Mouse (Mus musculus) gastrocnemius, postnatal 4 days (tissue): ENCODE measurements around the gene Srebf2. TPM values are rescaled to one million over a fixed set of nuclear protein-coding genes. Genes with fewer than 3 reads are reported as not detected.
A peak's percentile ranks its signal among the peaks of the same experiment; 100 is the strongest.

ENCODE experiments used
- DNase-seq, 2 experiments: peaks; one replicate each; pipeline ENCODE4 v3.0.0; 2021 to 2022; ENCODE audit warnings: low spot score in 2 of 2, mixed read lengths in 2 of 2
- total RNA-seq, 2 experiments: library from RNA; stranded (reverse); gene quantifications; 2 replicates each; pipeline ENCODE4 v1.2.3; 2021

The Srebf2 gene
- total RNA-seq, 2 experiments from 2014 or later, result 77.9 to 96.4 TPM

DNA sequence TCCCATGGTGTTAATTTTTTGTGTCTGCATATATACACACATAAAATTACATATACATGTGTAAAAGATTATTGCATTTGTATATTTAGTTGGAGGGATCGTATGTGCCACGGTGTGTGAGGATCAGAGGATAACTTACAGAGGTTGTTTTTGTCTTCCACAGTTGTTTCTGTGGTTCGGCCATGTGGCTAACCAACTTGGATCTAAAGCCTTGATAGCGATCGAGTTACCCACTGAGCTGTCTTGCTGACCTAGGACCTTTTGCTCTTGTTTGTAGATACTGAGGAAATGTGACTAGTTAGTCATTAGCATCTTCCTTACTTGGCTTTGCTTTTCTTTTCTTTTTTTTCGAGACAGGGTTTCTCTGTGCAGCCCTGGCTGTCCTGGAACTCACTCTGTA is 9.3 kb downstream of the Srebf2 start:
- DNase-seq, result no peak

DNA sequence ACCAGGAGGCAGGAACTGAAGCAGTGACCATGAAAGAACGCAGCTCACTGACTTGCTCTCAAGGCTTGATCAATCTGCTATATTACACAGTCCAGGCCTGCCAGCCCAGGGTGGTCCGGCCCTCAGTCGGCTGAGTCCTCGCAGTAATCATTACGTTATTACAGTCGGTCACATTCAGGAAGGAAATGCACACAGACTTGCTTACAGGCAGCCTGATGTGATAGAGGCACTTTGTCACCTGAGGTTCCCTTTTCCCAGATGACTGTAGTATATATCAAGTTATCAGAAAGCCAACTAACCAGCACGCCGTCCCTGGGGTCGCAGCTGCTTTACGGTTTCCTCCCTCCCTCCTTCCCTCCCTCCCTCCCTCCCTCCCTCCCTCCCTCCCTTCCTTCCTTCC is 9.9 kb downstream of the Srebf2 start:
- DNase-seq, result no peak

DNA sequence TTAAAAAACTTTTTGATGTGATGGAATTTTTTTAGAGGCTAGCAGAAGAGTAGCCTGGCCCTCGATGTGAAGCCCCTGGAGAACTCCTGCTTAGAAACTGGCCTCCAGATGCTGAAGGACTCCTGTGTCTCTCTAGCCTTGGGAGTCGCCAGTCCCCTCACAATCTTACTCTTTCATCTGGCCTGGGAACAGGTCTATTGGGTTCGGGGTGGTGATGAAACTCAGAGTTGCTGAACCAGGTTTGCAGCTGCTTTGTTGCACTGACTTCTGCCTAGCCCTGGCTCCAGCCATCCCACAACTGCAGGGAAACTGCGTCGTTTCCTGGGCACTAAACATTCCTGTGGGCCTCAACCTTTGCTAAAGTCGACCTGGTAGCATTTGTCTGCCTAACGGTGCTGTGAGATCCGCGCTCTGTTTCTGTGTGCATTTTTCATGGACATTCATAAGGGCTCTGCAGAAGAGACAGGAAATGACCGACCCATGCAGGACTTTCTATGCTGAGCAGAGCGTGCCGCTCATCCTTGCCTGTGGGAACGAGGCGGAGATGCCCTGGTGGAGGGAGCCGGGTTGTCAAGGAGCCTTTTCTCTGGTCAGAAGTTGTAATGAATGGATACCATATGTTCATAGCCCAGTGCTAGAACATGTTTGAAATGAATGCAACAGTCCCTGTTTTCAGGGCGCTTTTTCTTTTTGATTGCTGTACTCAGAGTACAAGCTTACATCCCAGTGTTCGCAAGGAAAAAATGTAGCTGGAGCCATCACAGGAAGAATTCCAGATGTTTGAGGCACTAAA is 11.5 kb downstream of the Srebf2 start:
- DNase-seq, result no peak

DNA sequence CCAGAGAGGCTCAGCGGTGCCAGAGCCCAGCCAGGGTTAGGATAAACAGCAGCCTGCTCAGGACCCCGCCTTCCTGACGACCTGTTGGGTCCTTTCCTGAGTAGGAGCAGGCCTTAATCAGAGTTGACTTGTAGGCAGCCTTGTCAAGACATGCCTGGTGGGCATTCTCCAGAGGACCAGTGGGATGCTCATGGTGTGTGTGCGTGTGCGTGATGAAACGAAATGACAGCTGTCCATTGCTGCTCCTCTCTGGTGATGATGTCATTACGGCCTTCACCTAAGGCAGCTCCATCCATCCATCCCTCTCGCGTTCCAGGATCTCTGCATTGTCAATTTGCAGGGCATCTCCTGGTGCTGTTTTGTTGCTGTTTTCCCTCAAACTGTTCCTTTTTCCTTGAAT is 12.5 kb downstream of the Srebf2 start:
- DNase-seq, result no peak

DNA sequence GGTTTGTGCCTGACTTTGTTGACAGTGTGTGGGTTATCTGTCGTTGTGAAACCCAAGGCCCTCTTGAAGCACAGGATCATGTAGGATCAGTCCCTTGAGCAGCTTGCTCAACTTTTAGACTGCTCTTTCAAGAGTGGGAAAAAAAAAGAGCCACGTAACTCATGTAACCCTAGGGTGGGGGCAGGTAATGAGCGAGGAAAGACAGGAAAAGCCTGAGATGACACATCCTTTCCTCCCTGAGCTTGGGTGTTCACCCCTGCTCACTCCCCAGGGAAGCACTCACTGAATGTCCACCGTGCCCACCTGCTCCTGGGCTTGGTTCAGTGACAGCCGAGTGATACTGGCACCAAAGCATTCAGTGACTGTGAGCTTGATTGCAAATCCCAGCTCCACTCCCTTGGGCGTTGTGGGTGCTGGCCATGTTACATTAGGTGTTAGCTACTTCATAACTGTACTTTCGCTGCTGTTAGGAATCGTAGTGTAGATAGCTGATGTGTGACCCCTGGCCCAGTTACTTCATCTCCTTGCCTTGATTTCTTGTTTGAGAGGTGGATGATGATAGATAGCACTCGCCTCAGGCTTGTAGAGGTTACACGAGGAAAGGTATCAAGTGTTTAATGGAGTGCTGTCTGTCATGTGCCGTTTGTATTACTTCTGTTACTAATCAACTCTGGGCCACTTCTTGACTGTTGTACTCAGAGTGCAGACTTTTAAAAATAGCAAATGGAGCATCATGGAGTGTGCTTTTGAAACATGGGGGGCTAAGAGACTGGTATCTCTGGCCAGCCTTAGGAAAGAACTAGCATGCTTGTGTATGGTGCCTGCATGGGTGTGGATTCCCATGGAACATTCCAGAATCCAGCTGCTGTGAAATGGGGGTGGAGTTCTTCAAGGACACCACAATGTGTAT is 14.0 kb downstream of the Srebf2 start:
- no peak for DNase-seq

DNA sequence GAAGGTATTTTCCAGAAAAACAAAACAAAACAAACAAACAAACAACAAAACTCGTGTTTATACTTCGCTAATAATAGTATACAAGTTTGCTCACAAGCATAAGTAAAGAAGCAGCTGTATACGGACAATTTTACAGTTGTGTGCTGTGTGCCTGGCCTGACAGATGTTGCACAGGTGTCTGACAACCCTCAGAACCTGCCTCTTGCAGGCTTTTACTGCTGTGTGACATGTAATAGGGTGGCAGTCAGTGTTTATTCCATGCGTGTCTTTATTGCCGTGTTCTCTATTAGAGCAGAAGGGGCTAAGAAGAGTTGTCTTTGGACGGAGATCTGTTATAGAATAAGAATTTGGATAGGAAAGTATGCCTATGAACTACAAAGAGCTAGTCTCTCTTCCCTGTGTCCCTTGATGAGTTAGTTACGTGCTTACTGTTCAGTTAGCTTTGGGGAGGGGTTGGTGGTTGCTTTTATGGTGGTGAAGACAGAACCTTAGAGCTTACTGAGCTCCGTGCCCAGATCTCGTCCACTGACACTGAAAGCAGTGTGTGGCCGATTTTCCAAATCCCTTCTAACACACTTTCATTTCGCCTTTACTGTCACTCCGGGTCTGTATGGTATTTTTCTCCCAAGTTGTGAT is 15.1 kb downstream of the Srebf2 start:
- no peak for DNase-seq

DNA sequence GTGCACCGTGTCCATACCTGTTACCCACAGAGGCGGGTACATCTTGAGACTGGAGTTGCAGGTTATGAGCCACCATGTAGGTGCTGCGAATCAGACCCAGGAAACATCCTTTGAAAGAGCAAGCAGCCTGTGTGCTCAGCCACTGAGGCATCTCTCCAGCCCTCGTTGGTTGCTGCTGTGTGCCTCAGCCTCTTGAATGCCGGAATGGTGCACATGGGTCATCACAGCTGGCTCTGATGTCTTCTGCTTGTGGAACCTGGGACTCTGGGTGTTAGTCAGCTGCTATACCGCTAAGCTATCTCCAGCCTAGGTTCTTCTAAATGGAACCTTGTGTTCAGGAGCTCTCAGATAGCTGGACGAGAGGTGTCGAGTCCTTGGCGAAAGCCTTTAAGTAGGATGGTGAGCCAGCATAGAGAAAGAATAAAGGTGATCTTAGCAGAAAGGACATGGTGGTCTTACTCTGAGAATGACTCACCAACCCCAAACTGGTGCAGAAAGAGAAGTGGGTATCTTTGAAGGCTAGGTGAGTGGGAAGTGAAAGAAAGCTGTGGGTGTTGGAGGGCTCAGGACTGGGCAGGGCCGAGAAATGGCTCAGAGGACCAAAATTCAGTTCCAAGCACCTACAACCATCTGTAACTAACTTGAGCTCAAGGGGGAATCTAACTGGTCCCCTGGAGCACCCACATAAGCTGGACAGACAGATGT is 16.5 kb downstream of the Srebf2 start:
- no peak for DNase-seq

DNA sequence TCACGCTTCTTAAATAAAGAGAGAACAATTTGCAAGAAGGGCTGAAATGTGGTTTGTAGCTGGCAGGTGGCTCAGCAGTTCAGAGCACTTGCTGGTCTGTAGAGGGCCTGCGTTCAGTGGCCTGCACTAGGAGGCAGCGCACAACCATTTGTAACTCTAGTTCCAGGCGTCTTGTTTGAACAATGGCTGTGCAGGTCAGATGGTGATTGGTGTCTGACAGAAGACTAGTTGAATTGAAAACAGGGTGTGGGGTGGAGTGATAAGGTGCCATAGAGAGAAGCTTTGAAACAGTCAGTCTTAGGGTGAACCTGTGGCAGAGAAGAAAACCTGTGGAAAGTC is 17.0 kb downstream of the Srebf2 start:
- DNase-seq, result no peak

DNA sequence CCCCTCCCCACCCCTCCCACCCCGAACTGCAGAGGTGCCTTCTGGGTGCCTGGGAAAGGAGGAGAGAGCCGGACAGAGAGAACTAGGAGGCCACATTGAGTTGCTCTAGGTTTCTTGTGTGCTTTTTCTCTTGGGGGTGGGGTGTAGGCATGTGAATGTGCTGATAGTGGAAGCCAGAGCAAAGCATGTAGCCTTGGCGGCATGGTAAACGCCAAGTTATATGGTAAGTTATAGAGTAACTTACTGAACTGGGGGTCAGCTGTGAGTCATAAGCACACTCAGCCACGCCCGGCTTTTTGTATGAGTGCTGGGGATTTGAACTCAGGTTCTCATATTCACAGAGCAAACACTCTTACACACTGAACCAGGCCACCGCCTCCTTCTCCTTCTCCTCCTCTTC is 17.5 kb downstream of the Srebf2 start:
- DNase-seq, result no peak

DNA sequence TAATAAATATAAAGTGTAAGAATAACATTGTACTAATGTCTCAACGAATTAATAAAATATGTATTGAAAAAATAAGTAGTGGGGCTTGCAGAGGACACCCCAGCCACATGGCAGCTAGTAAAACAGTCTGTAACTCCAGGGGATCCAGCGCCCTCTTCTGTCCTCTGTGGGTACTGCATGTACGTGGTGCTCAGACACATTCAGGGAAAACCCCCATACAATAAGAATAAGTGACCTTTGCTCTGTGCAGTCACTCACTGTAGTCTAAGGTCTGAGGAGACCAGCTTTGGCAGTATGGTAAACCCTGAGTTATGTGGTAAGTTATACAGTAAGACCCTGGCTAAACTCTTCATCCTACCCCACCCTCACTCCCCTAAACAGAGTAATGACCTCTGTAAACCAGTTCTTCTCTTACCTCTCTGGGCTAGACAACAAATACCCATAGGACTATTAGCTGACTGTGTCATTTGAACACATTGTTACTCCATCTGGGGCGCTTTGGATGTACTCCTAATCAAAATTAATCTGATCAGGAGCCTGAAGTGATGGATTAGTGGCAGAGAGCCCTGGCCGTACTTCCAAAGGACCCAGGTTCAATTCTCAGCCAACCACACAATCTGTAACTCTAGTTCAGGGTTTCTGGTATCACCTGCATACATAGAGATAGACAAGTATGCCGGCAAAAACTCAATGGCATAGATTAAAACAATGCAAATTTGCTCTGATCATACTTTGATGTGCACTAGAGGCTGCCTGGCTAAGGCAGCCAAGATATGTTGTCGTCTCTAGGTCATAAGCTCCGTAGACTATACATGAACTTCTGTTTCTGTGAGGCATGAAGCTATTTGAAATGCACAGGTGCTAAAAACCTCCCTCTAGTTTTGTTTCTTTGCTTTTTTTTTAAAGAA is 18.6 kb downstream of the Srebf2 start:
- DNase-seq, result peak; percentile 69 to 82

DNA sequence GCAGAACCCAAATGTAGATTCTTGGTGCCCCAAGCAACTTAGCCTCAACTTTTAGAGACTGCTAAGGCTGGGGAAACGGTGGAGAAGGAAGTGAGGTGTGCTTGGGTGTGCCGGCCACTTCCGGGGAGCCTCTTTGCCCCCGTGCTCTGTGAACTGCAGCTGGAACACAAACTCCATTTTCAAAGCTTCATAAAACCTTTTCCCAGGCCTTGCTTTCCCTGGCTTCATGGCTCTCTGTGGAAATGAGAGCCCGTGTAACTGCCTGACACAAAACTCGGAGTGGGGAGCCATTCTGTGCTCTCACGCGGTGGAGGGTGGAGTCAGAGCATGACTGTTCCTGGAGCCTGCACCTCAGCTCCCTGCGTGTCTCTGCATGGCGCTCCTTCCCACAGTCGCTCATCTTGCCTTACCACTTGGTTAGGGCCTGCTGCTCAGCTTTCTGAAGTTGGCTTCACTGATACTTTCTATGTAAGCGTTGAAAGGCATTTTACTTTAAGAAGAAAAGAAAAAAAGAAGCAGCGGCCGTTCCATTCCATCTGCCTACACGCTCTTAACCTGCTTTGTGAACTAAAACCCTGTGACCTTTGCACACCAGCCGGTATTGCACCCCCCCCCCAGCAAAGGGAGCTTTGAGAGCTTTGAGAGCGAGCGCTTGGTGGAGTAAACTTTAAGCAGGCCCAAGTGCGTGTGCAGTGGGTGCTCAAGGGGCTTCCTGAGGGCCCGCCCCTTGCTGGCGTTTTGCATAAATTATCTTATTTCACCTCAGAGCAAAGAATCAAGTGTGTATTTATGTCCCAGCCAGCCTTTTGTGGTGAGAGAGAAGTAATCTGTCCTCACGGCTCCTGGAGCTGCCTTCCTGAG is 19.5 kb downstream of the Srebf2 start:
- DNase-seq, result no peak

DNA sequence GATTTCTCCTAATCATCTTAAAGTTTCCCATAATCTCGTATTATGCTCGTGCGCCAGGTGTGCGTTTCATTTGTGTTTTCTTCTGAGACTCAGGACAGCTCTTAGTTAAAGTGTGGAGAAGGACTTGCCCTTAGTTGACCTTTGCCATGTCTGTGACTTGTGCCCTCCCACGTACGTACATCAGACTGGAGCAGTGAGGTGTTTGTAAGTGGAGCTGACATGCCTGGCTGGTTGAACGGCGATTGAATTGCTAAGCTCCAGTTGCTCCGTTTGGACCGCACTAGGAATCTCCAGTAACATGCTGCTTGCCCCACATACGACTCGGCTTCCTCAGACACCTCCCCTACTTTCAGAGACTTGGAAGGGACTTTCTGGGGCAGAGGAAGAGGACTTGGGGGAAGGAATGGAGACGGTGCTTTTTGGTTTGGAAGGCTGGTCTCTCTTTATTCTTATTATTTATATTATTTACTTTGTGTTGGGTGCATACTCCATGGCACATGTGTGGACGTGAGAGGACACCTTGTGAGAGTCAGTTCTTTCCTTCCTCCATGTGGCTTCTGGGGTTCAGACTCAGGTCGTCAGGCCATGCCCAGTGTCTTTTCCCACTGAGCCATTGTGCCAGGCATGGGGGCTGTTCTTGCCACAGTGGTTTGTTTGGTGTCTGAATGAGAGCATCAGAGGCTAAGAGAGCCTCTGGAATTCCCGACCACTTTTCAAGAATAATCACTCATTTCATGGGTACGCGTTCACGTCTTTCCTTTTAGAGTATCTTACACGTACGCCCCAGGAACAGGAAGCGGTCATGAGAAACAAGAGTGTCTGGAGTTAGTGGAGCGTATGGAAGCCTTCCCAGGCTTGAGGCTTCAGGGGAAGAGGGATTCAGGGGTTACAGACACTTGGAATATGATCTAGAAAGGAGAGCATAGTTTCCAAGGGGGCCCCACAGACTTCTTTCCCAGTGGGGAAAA is 20.5 kb downstream of the Srebf2 start:
- DNase-seq, result no peak

DNA sequence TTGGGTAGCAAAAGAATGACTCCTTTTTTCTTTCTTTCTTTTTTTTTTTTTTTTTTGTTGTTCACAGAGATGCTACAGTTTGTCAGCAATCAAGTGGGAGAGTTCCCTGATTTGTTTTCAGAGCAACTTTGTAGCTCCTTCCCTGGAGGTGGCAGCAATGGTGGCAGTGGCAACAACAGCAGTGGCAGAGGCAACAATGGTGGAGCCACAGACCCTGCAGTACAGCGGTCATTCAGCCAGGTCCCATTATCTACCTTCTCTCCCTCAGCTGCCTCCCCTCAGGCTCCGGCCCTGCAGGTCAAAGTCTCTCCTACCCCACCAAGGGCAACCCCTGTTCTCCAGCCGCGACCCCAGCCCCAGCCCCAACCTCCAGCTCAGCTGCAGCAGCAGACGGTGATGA is 22.7 kb downstream of the Srebf2 start:
- DNase-seq, result no peak

DNA sequence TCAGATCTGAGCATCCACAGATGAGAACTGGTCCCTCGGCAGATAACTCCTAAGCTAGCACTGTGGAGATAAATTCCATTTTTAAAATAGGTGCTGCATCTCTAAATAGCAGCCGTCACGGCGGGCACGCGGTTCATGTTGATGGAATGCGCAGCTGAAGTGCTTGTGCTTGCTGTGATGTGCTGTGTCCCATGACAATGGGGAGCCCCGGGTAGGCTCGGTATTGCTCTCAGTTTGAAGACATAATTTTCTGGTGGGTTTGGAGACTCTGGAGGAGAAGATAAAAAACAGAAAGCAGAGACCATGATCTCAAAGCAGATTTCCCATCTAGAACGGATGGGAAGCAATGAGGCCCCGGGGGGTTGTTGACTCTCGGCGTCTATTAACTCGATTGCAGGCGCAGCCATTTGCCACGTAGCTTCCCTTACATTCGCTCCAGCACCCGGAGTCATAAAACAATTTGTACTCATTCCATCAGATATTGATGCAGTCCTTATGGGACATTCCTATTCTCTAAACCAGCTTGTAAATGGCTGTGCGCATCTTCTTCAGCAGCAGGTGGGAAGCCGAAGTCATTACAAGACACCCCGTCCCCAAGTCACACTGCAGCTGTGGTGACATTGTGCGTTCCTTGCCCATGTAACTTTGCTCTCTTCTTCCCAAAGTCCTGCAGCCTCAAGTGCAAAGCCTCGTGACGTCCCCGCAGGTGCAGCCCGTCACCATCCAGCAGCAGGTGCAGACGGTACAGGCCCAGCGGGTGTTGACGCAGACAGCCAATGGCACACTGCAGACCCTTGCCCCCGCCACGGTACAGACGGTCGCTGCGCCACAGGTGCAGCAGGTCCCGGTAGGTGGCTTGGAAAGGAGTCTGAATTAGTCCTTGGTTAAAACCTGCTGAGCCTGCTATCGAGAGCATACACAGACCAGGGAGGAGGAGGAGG is 23.7 kb downstream of the Srebf2 start:
- DNase-seq, result no peak

DNA sequence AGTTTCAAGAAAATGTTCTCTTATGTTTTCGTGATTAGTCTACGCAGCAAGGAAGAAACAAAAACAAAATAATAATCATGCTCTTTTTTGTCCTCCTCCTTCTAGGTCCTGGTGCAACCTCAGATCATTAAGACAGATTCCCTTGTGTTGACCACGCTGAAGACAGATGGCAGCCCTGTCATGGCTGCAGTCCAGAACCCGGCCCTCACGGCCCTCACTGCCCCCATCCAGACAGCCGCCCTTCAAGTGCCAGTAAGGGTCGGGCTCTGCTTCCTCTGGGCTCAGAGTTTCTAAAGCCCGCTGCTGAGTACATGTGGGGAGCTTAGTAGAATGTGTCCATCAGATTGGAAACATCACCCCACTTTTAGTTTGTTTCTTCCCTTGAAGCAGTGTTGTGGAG is 25.7 kb downstream of the Srebf2 start:
- DNase-seq, result no peak

DNA sequence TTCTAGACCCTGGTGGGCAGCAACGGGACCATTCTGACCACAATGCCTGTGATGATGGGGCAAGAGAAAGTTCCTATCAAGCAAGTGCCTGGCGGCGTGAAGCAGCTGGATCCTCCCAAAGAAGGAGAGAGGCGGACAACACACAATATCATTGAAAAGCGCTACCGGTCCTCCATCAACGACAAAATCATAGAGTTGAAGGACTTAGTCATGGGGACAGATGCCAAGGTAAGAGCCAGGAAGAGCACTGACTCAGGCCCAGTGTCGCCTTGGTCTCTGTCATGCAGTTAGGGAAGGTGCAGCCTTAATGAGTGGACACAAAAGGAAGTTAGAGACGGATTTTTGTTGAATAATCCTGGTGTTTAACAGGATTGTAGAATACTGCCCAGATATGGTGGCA is 28.1 kb downstream of the Srebf2 start:
- no peak for DNase-seq

DNA sequence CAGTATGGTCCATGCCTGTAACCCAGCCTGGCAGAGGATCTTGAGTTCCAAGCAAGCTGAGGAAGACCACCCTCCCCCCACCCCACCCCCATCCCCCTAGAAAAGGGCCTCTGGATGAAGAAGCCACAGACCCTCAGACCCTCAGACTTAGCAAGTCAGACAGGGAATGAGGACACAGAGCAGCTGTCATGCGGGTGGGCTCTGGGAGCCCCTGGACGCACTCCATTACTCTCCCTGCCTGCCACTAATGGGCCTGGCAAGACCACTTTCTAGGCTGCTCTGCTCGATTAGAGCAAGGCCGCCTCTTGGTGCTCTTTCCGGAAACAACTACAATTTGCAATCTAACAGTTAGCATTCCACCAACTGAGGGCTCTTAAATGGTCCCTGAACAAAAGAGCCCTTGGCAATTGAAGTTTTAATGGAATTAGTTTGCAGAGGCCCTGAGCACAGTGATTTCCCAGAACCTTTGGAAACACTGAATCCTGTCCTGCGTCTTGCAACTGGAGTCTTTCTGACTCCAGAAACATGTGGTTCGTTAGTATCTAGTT is 30.8 kb downstream of the Srebf2 start:
- no peak for DNase-seq
